Mouse (Mus musculus) heart, embryonic 11.5 days (tissue): ENCODE results near the gene Ntn1. TPM values are rescaled to one million over a fixed set of nuclear protein-coding genes. Genes with fewer than 3 reads are reported as not detected.

Experiments used
- ATAC-seq: fragments of 200-750 bp; cut with Nextera tagmentation; replicated peaks from 2 replicates; pipeline ENCODE4 v1.8.0; 2017; ENCODE audit warnings: moderate library complexity; ENCODE audit not compliant: insufficient number of reproducible peaks, low FRiP score, low TSS enrichment
- H3K27ac ChIP-seq: fragments of 300-500 bp; sonication (generic); 2 replicates; pipeline ENCODE4 v1.5.1; 2014; ENCODE audit warnings: mild to moderate bottlenecking, low read depth, low read length
- H3K27me3 ChIP-seq: fragments of 300-500 bp; sonication (generic); 2 replicates; pipeline ENCODE4 v1.6.1; 2014; ENCODE audit warnings: mild to moderate bottlenecking, low read length, mixed read lengths; ENCODE audit not compliant: control insufficient read depth, insufficient read depth
- H3K36me3 ChIP-seq: fragments of 300-500 bp; sonication (generic); 2 replicates; pipeline ENCODE4 v1.6.1; 2014; ENCODE audit warnings: mild to moderate bottlenecking, low read length, moderate library complexity, mixed read lengths; ENCODE audit not compliant: control insufficient read depth, insufficient read depth
- H3K4me1 ChIP-seq: fragments of 300-500 bp; sonication (generic); 2 replicates; pipeline ENCODE4 v1.6.1; 2014; ENCODE audit warnings: low read length; ENCODE audit not compliant: control insufficient read depth, insufficient read depth
- H3K4me2 ChIP-seq: fragments of 300-500 bp; sonication (generic); 2 replicates; pipeline ENCODE4 v1.6.1; 2014; ENCODE audit warnings: mild to moderate bottlenecking, moderate library complexity
- H3K4me3 ChIP-seq: fragments of 300-500 bp; sonication (generic); 2 replicates; pipeline ENCODE4 v1.5.1; 2014; ENCODE audit warnings: low read depth, low read length
- H3K9ac ChIP-seq: fragments of 300-500 bp; sonication (generic); 2 replicates; pipeline ENCODE4 v1.6.1; 2014; ENCODE audit warnings: mild to moderate bottlenecking, low read depth, low read length, moderate library complexity
- H3K9me3 ChIP-seq: fragments of 300-500 bp; sonication (generic); replicated peaks from 2 replicates; pipeline ENCODE4 v1.6.1; 2016; ENCODE audit warnings: low read length; ENCODE audit not compliant: control insufficient read depth
- WGBS: fragments of 180-500 bp; shearing (Covaris S2); extraction: QIAGEN DNeasy Blood & Tissue Kit; methylation state at CpG from one replicate; pipeline ENCODE4 v1.1.7; 2014; ENCODE audit not compliant: insufficient replicate concordance; 5-methylcytosine and 5-hydroxymethylcytosine counted together
- polyA plus RNA-seq: library from polyadenylated mRNA; unstranded; fragments of >200 nt; fragmentation: Nextera tagmentation; extraction: Ambion mirVana; gene quantifications from 2 replicates; pipeline ENCODE4 v1.2.1, GENCODE M21; 2014

The Ntn1 gene
- polyA plus RNA-seq, 1 experiment from 2014 or later = 6.8 TPM

- Histone ChIP-seq H3K4me1 (peaks cover 28% of the 10 kb centered on the region), H3K9ac (peak overlapping the region; percentile 43), H3K27ac (peak overlapping the region; percentile 24; the same call in 1 of the 2 replicates), H3K4me2 (no peak overlapping the region), H3K36me3 (no peaks in the 10 kb centered on the region), H3K27me3 (no peaks in the 10 kb centered on the region), H3K4me3 (no peak overlapping the region), H3K9me3 (no peaks in the 10 kb centered on the region)
- no peak for ATAC-seq
- 47% methylated on average over 10 of the region's 10 CpGs for WGBS
Observed at GRCm38 (mm10) chr11:68195693-68196176, 204.9 kb downstream of the Ntn1 start.

- H3K4me2 ChIP-seq = no peak overlapping the region
- H3K4me1 ChIP-seq = peaks cover 25% of the 10 kb centered on the region
- H3K36me3 ChIP-seq = no peaks in the 10 kb centered on the region
- 44% methylated on average over 6 of the region's 6 CpGs for WGBS
- H3K27ac ChIP-seq = no peak overlapping the region; the same call in 1 of the 2 replicates
- no peaks in the 10 kb centered on the region for H3K9me3 ChIP-seq
- no peak overlapping the region for H3K4me3 ChIP-seq
- no peak for ATAC-seq
- no peaks in the 10 kb centered on the region for H3K27me3 ChIP-seq
- H3K9ac ChIP-seq = no peak overlapping the region
Observed at GRCm38 (mm10) chr11:68195168-68195567, 205.5 kb downstream of the Ntn1 start.

GRCm38 (mm10) chr11:68190849-68191248 is 209.8 kb downstream of the Ntn1 start:
- Histone ChIP-seq H3K4me1 (peaks cover 24% of the 10 kb centered on the region), H3K4me3 (no peak overlapping the region), H3K36me3 (no peaks in the 10 kb centered on the region), H3K27me3 (no peaks in the 10 kb centered on the region), H3K9ac (no peak overlapping the region), H3K4me2 (no peak overlapping the region), H3K27ac (no peak overlapping the region), H3K9me3 (no peaks in the 10 kb centered on the region)
- WGBS = 70% methylated on average over 5 of the region's 5 CpGs
- ATAC-seq = no peak

- Histone ChIP-seq H3K9me3 (no peaks in the 10 kb centered on the region), H3K4me2 (no peak overlapping the region), H3K9ac (no peak overlapping the region), H3K36me3 (no peaks in the 10 kb centered on the region), H3K27ac (peak overlapping the region; percentile 57; the same call in 1 of the 2 replicates), H3K4me3 (no peak overlapping the region), H3K4me1 (peaks cover 9% of the 10 kb centered on the region), H3K27me3 (no peaks in the 10 kb centered on the region)
- WGBS = 60% methylated on average over 12 of the region's 12 CpGs
- ATAC-seq = no peak
Observed at GRCm38 (mm10) chr11:68188695-68189201, 211.9 kb downstream of the Ntn1 start.

GRCm38 (mm10) chr11:68187242-68187641 is 213.4 kb downstream of the Ntn1 start:
- no peak overlapping the region for H3K4me3 ChIP-seq
- H3K27me3 ChIP-seq = no peaks in the 10 kb centered on the region
- H3K36me3 ChIP-seq = no peaks in the 10 kb centered on the region
- peaks cover 9% of the 10 kb centered on the region for H3K4me1 ChIP-seq
- H3K4me2 ChIP-seq = no peak overlapping the region
- no peak overlapping the region for H3K27ac ChIP-seq
- WGBS = 74% methylated on average over 8 of the region's 8 CpGs
- ATAC-seq = no peak
- H3K9me3 ChIP-seq = no peaks in the 10 kb centered on the region
- no peak overlapping the region for H3K9ac ChIP-seq

- no peak overlapping the region for H3K27ac ChIP-seq
- no peak overlapping the region for H3K4me2 ChIP-seq
- H3K27me3 ChIP-seq = no peaks in the 10 kb centered on the region
- peaks cover 9% of the 10 kb centered on the region for H3K4me1 ChIP-seq
- no peak for ATAC-seq
- no peak overlapping the region for H3K4me3 ChIP-seq
- H3K36me3 ChIP-seq = no peaks in the 10 kb centered on the region
- no peaks in the 10 kb centered on the region for H3K9me3 ChIP-seq
- H3K9ac ChIP-seq = no peak overlapping the region
- 91% methylated on average over 3 of the region's 3 CpGs for WGBS
Observed at GRCm38 (mm10) chr11:68185647-68186046, 215.0 kb downstream of the Ntn1 start.

- WGBS = 76% methylated on average over 7 of the region's 7 CpGs
Observed at GRCm38 (mm10) chr11:68177415-68177814, 223.2 kb downstream of the Ntn1 start.

GRCm38 (mm10) chr11:68176550-68176949 is 224.1 kb downstream of the Ntn1 start:
- Histone ChIP-seq H3K9ac (no peak overlapping the region), H3K27me3 (no peaks in the 10 kb centered on the region), H3K4me2 (no peak overlapping the region), H3K36me3 (no peaks in the 10 kb centered on the region), H3K4me1 (no peaks in the 10 kb centered on the region; the same call in 1 of the 2 replicates), H3K9me3 (no peaks in the 10 kb centered on the region), H3K27ac (no peak overlapping the region), H3K4me3 (no peak overlapping the region)
- 64% methylated on average over 4 of the region's 4 CpGs for WGBS
- no peak for ATAC-seq

More at GRCm38 (mm10) chr11:68177415-68177814, 223.2 kb downstream of the Ntn1 start:
- H3K27me3 ChIP-seq = no peaks in the 10 kb centered on the region
- no peak overlapping the region for H3K27ac ChIP-seq
- H3K4me1 ChIP-seq = no peaks in the 10 kb centered on the region
- no peak overlapping the region for H3K9ac ChIP-seq
- H3K36me3 ChIP-seq = no peaks in the 10 kb centered on the region
- ATAC-seq = no peak
- H3K4me2 ChIP-seq = no peak overlapping the region
- H3K9me3 ChIP-seq = no peaks in the 10 kb centered on the region
- H3K4me3 ChIP-seq = no peak overlapping the region

- Histone ChIP-seq H3K9me3 (no peaks in the 10 kb centered on the region), H3K9ac (no peak overlapping the region), H3K27me3 (no peaks in the 10 kb centered on the region), H3K4me3 (no peak overlapping the region), H3K27ac (no peak overlapping the region), H3K4me2 (no peak overlapping the region), H3K36me3 (no peaks in the 10 kb centered on the region), H3K4me1 (no peaks in the 10 kb centered on the region; the same call in 1 of the 2 replicates)
- ATAC-seq = no peak
- 74% methylated on average over 4 of the region's 4 CpGs for WGBS
Observed at GRCm38 (mm10) chr11:68172648-68173045, 228.0 kb downstream of the Ntn1 start.
